Mouse (Mus musculus) ES-E14 (cell line): ENCODE measurements at regions not wholly inside any gene's neighbourhood (a gene's known extent, or its start where the extent isn't known, plus 50 kb on each side); places are given as distances from the start of the nearest gene placed in this dataset.

Experiments used
- DNase-seq: peaks from one replicate; pipeline ENCODE4 v3.0.0-alpha.2; 2013; ENCODE audit warnings: low read depth, low spot score
- H3K27ac ChIP-seq: 2 replicates; pipeline ENCODE4 v1.5.1; 2012; ENCODE audit warnings: low read depth, mild to moderate bottlenecking, low read length, moderate library complexity, mixed read lengths; ENCODE audit not compliant: poor library complexity, insufficient read depth, severe bottlenecking
- H3K36me3 ChIP-seq: 2 replicates; pipeline ENCODE4 v1.6.1; 2012; ENCODE audit warnings: mild to moderate bottlenecking, low read length, moderate library complexity, mixed read lengths; ENCODE audit not compliant: control insufficient read depth, poor library complexity, insufficient read depth, severe bottlenecking
- H3K4me1 ChIP-seq, 2 experiments: fragments of 150-350 bp in 1 of 2; sonication (generic) in 1 of 2; 2 replicates each; pipeline ENCODE4 v1.6.1; 2012; ENCODE audit warnings: low read length in 2 of 2, mild to moderate bottlenecking in 1 of 2, mixed read lengths in 1 of 2; ENCODE audit not compliant: control insufficient read depth in 2 of 2, insufficient read depth in 2 of 2, poor library complexity in 1 of 2
- H3K4me3 ChIP-seq, 2 experiments: fragments of 150-350 bp in 1 of 2; sonication (generic) in 1 of 2; 2 replicates each; pipeline ENCODE4 v1.5.1; 2012; ENCODE audit warnings: low read length in 2 of 2, low read depth in 1 of 2, mild to moderate bottlenecking in 1 of 2, mixed read lengths in 1 of 2; ENCODE audit not compliant: insufficient read depth in 1 of 2, poor library complexity in 1 of 2, severe bottlenecking in 1 of 2
- H3K9ac ChIP-seq: 2 replicates; pipeline ENCODE4 v1.6.1; 2012; ENCODE audit warnings: low read depth, mild to moderate bottlenecking, low read length, mixed read lengths; ENCODE audit not compliant: poor library complexity, insufficient read depth, severe bottlenecking
- H3K9me3 ChIP-seq: fragments of 150-350 bp; sonication (generic); 2 replicates; pipeline ENCODE4 v1.6.1; 2012; ENCODE audit warnings: low read depth, mild to moderate bottlenecking, low read length; ENCODE audit not compliant: control insufficient read depth, insufficient read depth
- CHD2 ChIP-seq: IDR thresholded peaks from 2 replicates; pipeline ENCODE4 v1.6.1; 2014; ENCODE audit warnings: mild to moderate bottlenecking, low read depth, low read length, inconsistent platforms
- HCFC1 ChIP-seq: IDR thresholded peaks from 2 replicates; pipeline ENCODE4 v1.6.1; 2012; ENCODE audit warnings: low read length, inconsistent platforms, borderline replicate concordance; ENCODE audit not compliant: insufficient read depth
- MAFK ChIP-seq: IDR thresholded peaks from 2 replicates; pipeline ENCODE4 v1.6.1; 2014; ENCODE audit warnings: mild to moderate bottlenecking, low read depth, low read length, inconsistent platforms; ENCODE audit not compliant: insufficient read depth
- ZC3H11A ChIP-seq: IDR thresholded peaks from 2 replicates; pipeline ENCODE4 v1.6.1; 2012; ENCODE audit warnings: low read depth, mild to moderate bottlenecking, inconsistent platforms, low read length, borderline replicate concordance
- ZNF384 ChIP-seq: IDR thresholded peaks from 2 replicates; pipeline ENCODE4 v1.6.1; 2012; ENCODE audit warnings: low read depth, low read length, inconsistent platforms
- in situ Hi-C, 2 experiments: fragments of 600-800 bp; cut with MboI; formaldehyde crosslinking; loops; one replicate each; pipeline ENCODE4 v1.15.1; 2025; ENCODE audit warnings: low sequenced_read_pairs in 2 of 2, inconsistent platforms in 1 of 2; ENCODE audit not compliant: unreplicated experiment in 2 of 2

- Histone ChIP-seq H3K9ac (no peak overlapping the region), H3K27ac (no peak overlapping the region), H3K4me3 (no peak overlapping the region), H3K4me1 (no peaks in the 10 kb centered on the region), H3K9me3 (no peaks in the 10 kb centered on the region), H3K36me3 (no peaks in the 10 kb centered on the region)
- no peak for TF ChIP-seq HCFC1
- TF ChIP-seq ZC3H11A, result no peak
- no peak for DNase-seq
- in situ Hi-C loops, result no loop called here
Observed at GRCm38 (mm10) chr17:85785625-85786294, 97.7 kb upstream of the Six2 start.

GRCm38 (mm10) chr17:85780477-85780876 lies 92.4 kb upstream of the Six2 start:
- Histone ChIP-seq H3K4me1 (no peaks in the 10 kb centered on the region), H3K36me3 (no peaks in the 10 kb centered on the region), H3K4me3 (no peak overlapping the region), H3K27ac (no peak overlapping the region), H3K9me3 (no peaks in the 10 kb centered on the region), H3K9ac (no peak overlapping the region)
- in situ Hi-C loops, result no loop called here
- no peak for TF ChIP-seq ZNF384
- TF ChIP-seq HCFC1, result no peak
- no peak for TF ChIP-seq ZC3H11A
- TF ChIP-seq CHD2, result no peak
- TF ChIP-seq MAFK, result no peak
- DNase-seq, result no peak

DNA sequence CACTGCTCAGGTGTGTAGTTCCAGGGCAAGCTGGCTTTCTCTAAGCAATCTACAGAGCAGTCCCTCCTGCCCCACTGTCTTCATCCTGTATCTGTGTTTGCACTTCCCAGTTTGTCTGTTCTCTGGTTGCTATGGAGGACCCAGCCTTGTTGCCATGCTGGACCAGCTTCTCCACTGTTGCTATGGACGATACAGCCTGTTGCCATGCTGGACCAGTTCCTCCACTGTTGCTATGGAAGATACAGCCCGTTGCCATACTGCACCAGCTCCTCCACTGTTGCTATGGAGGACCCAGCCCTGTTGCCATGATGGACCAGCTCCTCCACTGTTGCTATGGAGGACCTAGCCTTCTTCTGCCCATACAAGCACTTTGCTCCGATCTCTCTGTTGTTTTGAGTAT lies 88.8 kb upstream of the Six2 start:
- DNase-seq, result no peak

GRCm38 (mm10) chr17:85768341-85768740 lies 80.3 kb upstream of the Six2 start:
- Histone ChIP-seq H3K4me1 (peaks cover 0 to 7% of the 10 kb centered on the region in 2 experiments; a peak in 2 of 4 replicates), H3K27ac (no peak overlapping the region), H3K9ac (no peak overlapping the region), H3K4me3 (no peak overlapping the region), H3K36me3 (no peaks in the 10 kb centered on the region), H3K9me3 (no peaks in the 10 kb centered on the region)
- no peak for DNase-seq
- in situ Hi-C loops, result no loop called here
- TF ChIP-seq MAFK (no peak), CHD2 (no peak), HCFC1 (no peak), ZNF384 (no peak), ZC3H11A (no peak)

More for the DNA sequence above, 88.8 kb upstream of the Six2 start:
- Histone ChIP-seq H3K27ac (no peak overlapping the region), H3K9ac (no peak overlapping the region), H3K4me1 (no peaks in the 10 kb centered on the region), H3K9me3 (no peaks in the 10 kb centered on the region), H3K36me3 (no peaks in the 10 kb centered on the region), H3K4me3 (no peak overlapping the region)
- no peak for TF ChIP-seq ZC3H11A
- no peak for TF ChIP-seq MAFK
- in situ Hi-C loops, result no loop called here

GRCm38 (mm10) chr17:85767201-85767862 lies 79.3 kb upstream of the Six2 start:
- Histone ChIP-seq H3K27ac (no peak overlapping the region), H3K9me3 (no peaks in the 10 kb centered on the region), H3K4me1 (peaks cover 0 to 7% of the 10 kb centered on the region in 2 experiments; a peak in 2 of 4 replicates), H3K36me3 (no peaks in the 10 kb centered on the region), H3K4me3 (no peak overlapping the region), H3K9ac (no peak overlapping the region)
- no peak for TF ChIP-seq CHD2
- no peak for TF ChIP-seq ZNF384
- TF ChIP-seq HCFC1, result no peak
- no peak for TF ChIP-seq ZC3H11A
- TF ChIP-seq MAFK, result no peak
- no peak for DNase-seq
- in situ Hi-C loops, result no loop called here
